Mouse (Mus musculus): Measurements from ENCODE around the gene Mc1r.

The Mc1r gene

DNA sequence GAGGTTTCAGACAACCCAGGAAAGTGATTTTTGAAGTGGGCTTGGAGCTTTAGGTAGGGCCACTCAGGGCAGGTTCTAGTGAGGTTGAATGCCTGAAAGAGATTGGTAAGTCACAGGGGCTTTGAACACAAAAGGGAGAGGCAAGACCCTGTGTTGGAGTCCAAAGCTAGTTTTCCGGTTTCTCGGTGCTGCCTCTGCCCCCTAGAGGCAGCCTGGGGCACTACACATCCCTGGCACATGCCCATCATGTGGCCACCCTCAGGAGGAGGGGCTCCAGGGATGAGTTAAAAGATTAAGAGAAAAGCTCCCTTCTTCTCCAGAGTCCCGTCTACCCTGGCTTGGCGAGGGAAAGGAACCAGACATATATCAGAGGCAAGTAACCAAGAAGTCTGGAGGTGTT lies at the start of gene Mc1r:
TSS of gene Mc1r (plus strand) at position 322 of the 400 bp plus-strand sequence.
- peak; percentile 73 to 76 for DNase-seq

DNA sequence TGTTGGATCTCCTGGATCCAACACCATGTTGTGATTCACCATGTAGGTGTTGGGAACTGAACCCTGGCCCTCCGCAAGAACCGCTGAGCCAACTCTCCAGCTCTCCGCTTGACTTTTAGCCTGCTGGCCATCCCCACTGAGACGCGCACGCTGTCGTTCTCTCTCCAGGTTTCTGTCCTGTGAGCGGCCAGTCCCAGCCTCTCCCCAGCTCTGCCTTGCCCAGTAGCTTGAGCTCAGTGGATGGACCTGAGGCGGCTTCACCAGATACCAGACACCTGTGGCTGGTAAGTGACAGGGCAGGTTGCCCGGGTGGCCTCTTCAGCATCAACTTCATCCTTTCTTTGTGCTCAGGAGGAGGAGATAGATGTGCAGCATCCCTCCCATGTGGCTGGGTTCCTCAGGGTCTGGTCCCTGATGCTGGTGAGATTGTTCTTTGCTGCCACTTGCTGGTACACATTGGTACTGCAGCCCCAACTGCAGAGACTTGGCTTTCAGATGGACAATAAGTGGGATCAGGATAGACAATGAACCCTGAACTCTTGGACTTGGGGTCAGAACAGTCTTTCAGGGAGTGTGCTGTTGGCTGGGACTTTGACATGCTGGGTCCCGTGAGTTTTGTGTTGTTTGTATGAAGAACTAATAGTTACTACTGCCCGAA lies 45.7 kb upstream of the Mc1r start:
- peak; percentile 85 to 91 for DNase-seq

- peak; percentile 94 to 97 for DNase-seq
These were observed 33.3 kb upstream of the Mc1r start, which contains the start of gene Tcf25 for GRCm38 (mm10) chr8:123373403-123374238. TSS of gene Tcf25 (plus strand) at chr8:123373753.

DNA sequence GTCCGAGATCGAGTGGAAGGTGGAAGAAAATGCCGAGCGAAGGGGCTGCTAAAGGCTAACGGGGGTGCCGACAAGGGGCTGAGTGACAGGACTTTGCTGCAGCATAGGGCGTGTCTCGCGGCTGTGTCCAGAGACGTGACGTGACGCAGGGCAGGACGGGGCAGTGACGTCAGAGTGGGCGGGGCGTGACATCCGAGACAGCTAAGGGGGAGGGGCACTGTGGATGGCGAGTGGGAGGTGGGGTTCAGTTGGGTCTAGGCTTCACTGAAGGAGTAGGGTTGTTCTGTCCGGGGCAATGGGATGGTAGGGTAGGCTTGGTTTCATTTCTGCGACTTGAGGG lies 32.7 kb upstream of the Mc1r start:
- DNase-seq = peak; percentile 93 to 94

GRCm38 (mm10) chr8:123375701-123376100 lies 31.2 kb upstream of the Mc1r start:
- DNase-seq = no peak

GRCm38 (mm10) chr8:123376106-123376505 lies 30.8 kb upstream of the Mc1r start:
- no peak for DNase-seq

DNA sequence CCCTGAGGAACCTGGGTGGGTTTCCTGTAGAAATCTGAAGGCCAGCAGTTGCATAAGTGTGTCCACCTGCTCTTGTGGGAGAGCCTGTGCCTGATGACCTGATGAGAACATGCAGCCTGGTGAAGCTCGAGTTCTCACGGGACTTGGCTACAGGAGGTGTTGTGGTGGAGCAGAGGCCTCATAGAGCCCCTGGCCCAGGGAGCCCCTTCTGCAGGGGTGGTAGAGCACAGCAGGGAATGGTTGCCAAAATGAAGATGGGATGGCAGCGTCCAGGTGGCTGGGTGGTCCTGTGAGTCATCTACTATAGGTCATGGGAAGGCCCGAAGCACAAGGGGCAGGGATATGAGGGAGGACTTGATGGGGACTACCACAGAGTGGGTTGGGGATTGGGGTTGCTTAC lies 25.2 kb upstream of the Mc1r start:
- DNase-seq = no peak

GRCm38 (mm10) chr8:123382516-123382915 lies 24.4 kb upstream of the Mc1r start:
- DNase-seq = no peak

- DNase-seq = no peak
These were observed 21.9 kb upstream of the Mc1r start for GRCm38 (mm10) chr8:123384883-123385540.

GRCm38 (mm10) chr8:123387041-123387440 lies 19.9 kb upstream of the Mc1r start:
- no peak for DNase-seq

- no peak for DNase-seq
These were observed 19.1 kb upstream of the Mc1r start for GRCm38 (mm10) chr8:123387801-123388200.

DNA sequence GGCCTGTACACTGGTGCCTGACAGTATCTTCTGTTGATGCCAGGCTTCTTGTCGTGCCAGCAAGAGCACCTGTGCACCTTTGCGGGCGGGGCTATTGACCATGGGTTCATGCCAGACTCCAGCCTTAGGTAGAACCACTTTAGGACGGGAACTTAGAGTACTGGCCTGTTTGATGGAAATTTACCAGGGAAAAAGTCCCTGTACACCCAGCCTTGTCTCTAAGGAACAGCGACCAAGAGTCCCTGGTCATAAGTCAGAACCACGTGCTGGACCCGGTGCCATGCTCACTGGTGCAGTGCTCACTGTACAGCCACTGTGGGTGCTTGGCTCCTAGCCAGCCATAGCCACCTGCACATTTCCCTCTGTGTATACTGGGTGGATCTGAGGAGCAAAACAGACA lies 17.9 kb upstream of the Mc1r start:
- DNase-seq = peak; percentile 66 to 70

DNA sequence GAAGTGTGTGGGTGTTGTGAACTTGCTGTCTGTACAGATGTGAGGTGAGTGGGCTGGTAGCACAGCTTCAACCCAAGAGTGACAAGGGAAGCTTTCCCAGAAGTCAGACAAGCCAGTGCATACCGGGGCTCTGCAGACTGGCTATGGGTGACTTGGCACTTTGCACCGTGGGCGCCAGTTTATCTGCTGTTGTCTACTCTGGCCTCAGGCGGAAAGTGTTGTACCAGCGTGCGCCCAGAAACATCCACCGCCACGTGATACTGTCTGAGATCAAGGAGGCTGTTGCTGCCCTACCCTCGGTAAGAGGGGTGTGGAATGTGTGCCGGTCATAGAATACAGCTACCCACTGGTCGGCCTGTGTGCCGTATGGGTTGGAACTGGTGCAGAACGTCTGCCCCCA lies 8.6 kb upstream of the Mc1r start:
- no peak for DNase-seq

DNA sequence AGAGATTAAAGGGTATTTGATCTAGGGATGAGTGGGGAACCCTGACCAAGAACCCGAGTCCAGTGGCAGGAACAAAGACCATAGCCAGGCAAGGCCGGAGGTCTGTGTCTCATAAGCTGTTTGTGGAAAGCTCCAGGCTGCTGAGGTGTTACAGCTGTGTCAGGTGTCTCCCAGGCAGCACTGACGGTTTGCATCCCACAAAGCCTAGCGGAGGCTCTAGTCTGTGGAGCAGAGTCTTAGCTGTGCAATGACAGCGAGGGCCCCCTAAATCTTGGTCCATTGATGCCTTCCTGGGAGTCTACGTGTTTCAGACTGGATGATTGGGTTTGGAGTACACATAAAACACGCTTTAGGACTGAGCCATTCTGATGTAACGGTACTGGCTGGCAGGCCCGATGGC lies 5.0 kb upstream of the Mc1r start:
- no peak for DNase-seq

DNA sequence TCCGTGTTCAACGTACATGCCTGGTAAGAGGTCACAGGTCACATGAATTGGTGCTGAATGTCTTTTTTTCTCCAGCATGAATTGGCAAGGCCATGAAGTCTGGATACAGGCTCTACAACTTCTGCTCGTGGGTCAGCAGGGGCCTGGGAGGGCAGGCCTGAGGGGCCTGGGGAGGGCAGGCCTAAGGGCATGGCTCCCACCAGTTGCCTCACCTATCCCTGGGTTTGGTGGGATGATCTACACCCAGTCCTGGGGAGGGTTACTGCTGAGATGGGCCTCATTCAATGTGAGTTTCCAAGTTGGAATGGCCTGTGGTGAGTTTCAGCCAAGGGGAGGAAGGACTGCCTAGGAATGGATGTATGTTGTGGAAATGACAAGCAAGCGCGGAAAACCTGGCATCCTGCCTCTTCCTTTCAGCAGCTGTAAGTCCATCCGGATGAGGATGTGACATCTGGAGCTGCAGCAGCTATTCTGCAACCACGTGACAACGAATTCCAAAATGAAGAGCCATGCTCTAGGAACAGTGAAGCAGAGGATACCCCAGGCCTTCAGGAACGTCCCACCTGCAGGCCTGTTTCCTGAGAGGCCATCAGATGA lies 4.1 kb upstream of the Mc1r start:
- DNase-seq = peak in 1 of 2 experiments; percentile 2

DNA sequence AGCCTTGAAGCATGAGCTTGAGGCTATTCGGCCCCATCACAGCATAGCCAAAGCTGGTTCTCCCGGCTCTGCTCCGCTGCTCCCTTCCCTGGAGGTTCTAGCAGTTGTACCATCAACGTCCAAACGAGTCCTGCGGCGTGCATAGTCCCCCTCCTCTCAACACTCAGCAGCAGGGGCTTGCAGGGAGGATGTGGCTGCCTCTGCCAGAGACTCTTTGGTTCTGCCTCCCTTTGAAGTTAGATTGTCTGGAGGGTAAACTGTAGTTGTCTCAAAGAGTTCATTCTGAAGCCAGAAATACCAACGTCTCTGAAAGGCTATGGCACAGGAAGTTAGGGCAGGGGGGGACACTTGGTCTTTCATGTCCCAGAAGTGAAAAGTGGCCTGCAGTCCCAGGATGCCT lies 2.4 kb upstream of the Mc1r start:
- DNase-seq = peak in 1 of 2 experiments; percentile 2

DNA sequence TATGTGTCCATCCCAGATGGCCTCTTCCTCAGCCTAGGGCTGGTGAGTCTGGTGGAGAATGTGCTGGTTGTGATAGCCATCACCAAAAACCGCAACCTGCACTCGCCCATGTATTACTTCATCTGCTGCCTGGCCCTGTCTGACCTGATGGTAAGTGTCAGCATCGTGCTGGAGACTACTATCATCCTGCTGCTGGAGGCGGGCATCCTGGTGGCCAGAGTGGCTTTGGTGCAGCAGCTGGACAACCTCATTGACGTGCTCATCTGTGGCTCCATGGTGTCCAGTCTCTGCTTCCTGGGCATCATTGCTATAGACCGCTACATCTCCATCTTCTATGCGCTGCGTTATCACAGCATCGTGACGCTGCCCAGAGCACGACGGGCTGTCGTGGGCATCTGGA lies 705 bp downstream of the Mc1r start:
- no peak for DNase-seq

- no peak for DNase-seq
These were observed 2.0 kb downstream of the Mc1r start for GRCm38 (mm10) chr8:123408586-123409544.

GRCm38 (mm10) chr8:123410049-123410587 lies 3.2 kb downstream of the Mc1r start:
- peak; percentile 43 to 56 for DNase-seq

DNA sequence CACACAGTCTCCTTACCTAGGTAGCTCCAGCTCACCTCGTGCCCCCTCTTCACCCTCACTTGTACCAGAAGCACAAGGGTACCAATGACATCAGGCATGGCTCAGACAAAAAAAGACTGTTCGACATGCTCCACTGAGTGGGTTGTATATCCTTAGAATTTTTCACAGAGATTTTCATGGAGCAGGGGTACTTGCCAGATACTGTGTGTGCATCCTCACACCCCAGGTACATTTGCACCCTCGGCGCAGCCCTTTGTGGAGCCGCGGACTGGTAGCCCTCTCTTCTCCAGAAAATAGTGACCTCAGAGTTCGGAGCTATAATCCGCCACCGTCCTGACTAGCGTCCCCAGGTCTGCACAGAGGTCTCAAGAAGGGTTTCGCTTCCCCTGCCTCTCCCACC lies 3.9 kb downstream of the Mc1r start:
- DNase-seq = peak in 1 of 2 experiments; percentile 33

DNA sequence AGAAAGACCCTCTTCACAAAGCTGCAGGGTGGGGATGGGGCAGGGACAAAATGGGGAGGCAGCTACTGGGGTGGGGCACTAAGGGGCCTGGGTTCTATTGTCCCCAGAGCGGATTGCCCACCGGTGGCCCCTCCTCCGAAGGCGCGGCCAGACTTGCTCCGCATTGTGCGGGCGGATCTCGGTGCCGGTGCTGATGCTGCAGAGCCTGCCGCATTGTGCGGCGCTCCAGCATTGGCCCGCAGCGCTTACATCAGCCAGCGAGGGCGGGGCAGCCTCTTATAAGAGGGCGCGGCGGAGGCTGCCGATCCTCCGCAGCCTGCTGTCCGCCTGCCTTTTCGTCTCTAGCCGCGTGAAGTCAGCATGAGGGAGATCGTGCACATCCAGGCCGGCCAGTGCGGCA lies 4.3 kb downstream of the Mc1r start, which contains the start of gene Tubb3:
TSS of gene Tubb3 (plus strand) at position 179 of the 400 bp plus-strand sequence.
- DNase-seq = peak; percentile 94
